Mouse (Mus musculus) CH12.LX (cell line): Measurements from ENCODE around the gene Zfp1. TPM values are rescaled to one million over a fixed set of nuclear protein-coding genes. Genes with fewer than 3 reads are reported as not detected.

Source experiments
- DNase-seq: peaks from one replicate; pipeline ENCODE4 v3.0.0-alpha.2; 2013; ENCODE audit errors: extremely low read depth
- H3K27ac ChIP-seq: 2 replicates; pipeline ENCODE4 v1.5.1; 2012; ENCODE audit warnings: low read depth, mild to moderate bottlenecking, control low read depth, moderate library complexity; ENCODE audit not compliant: insufficient read depth
- H3K27me3 ChIP-seq: replicated peaks from 2 replicates; pipeline ENCODE3; 2012; ENCODE audit warnings: inconsistent platforms
- H3K36me3 ChIP-seq, 2 experiments: replicated peaks in 1 of 2; 2 replicates each; pipeline versions ENCODE3 to v1.6.1; 2012; ENCODE audit warnings: inconsistent platforms in 1 of 2, low read length in 1 of 2, mild to moderate bottlenecking in 1 of 2, mixed read lengths in 1 of 2, moderate library complexity in 1 of 2; ENCODE audit not compliant: control insufficient read depth in 1 of 2, insufficient read depth in 1 of 2
- H3K4me1 ChIP-seq, 2 experiments: 2 replicates each; pipeline ENCODE4 v1.6.1; 2012; ENCODE audit warnings: inconsistent platforms in 1 of 2, moderate library complexity in 1 of 2; ENCODE audit not compliant: insufficient read depth in 2 of 2, control insufficient read depth in 1 of 2
- H3K4me2 ChIP-seq: 2 replicates; pipeline ENCODE4 v1.6.1; 2012; ENCODE audit warnings: low read depth, mild to moderate bottlenecking, control low read depth; ENCODE audit not compliant: poor library complexity, insufficient read depth, severe bottlenecking
- H3K4me3 ChIP-seq, 3 experiments: fragments of 150-350 bp in 1 of 3; sonication (generic) in 1 of 3; replicated peaks in 1 of 3; 2 replicates each; pipeline versions ENCODE3 to v1.5.1; 2011 to 2012; ENCODE audit warnings: low read depth in 2 of 3, low read length in 2 of 3, mild to moderate bottlenecking in 2 of 3, moderate library complexity in 2 of 3, control low read depth in 1 of 3, improper control_type of control experiment in 1 of 3, inconsistent platforms in 1 of 3, mixed read lengths in 1 of 3; ENCODE audit not compliant: poor library complexity in 1 of 3
- H3K79me2 ChIP-seq: replicated peaks from 2 replicates; pipeline ENCODE4 v1.6.1; 2012; ENCODE audit warnings: mild to moderate bottlenecking, moderate library complexity; ENCODE audit not compliant: control insufficient read depth, poor library complexity, insufficient read depth, severe bottlenecking; ENCODE audit errors: extremely low read depth
- H3K9ac ChIP-seq: 2 replicates; pipeline ENCODE4 v1.6.1; 2012; ENCODE audit warnings: low read depth, mild to moderate bottlenecking, control low read depth, moderate library complexity; ENCODE audit not compliant: insufficient read depth
- H3K9me3 ChIP-seq: replicated peaks from 2 replicates; pipeline ENCODE3; 2012; ENCODE audit warnings: low read length, inconsistent platforms, mixed read lengths
- CHD1 ChIP-seq: IDR thresholded peaks from 2 replicates; pipeline ENCODE4 v1.6.1; 2012; ENCODE audit warnings: low read depth, low read length, improper control_type of control experiment, inconsistent platforms
- E2F4 ChIP-seq: IDR thresholded peaks from 2 replicates; pipeline ENCODE4 v1.6.1; 2011; ENCODE audit warnings: low read depth, low read length, improper control_type of control experiment; ENCODE audit not compliant: insufficient replicate concordance
- ELF1 ChIP-seq: IDR thresholded peaks from 2 replicates; pipeline ENCODE4 v1.6.1; 2014; ENCODE audit warnings: low read depth, mild to moderate bottlenecking, inconsistent platforms, low read length, improper control_type of control experiment
- ETS1 ChIP-seq: conservative IDR thresholded peaks from 2 replicates; pipeline ENCODE4 v1.6.1; 2012; ENCODE audit warnings: low read depth, mild to moderate bottlenecking, inconsistent platforms, low read length, improper control_type of control experiment, moderate library complexity
- HCFC1 ChIP-seq: IDR thresholded peaks from 2 replicates; pipeline ENCODE4 v1.6.1; 2012; ENCODE audit warnings: low read depth, mild to moderate bottlenecking, inconsistent platforms, low read length, improper control_type of control experiment
- IRF4 ChIP-seq: IDR thresholded peaks from 2 replicates; pipeline ENCODE4 v1.6.1; 2014; ENCODE audit warnings: low read depth, mild to moderate bottlenecking, inconsistent platforms, low read length, improper control_type of control experiment
- JUN ChIP-seq: IDR thresholded peaks from 2 replicates; pipeline ENCODE4 v1.6.1; 2011; ENCODE audit warnings: low read depth, mild to moderate bottlenecking, low read length, improper control_type of control experiment, moderate library complexity; ENCODE audit not compliant: insufficient read depth
- KAT2A ChIP-seq: IDR thresholded peaks from 2 replicates; pipeline ENCODE4 v1.6.1; 2012; ENCODE audit warnings: low read length, improper control_type of control experiment, inconsistent platforms; ENCODE audit not compliant: insufficient replicate concordance
- MAX ChIP-seq: IDR thresholded peaks from 2 replicates; pipeline ENCODE4 v1.6.1; 2011; ENCODE audit warnings: low read length, improper control_type of control experiment
- MXI1 ChIP-seq: IDR thresholded peaks from 2 replicates; pipeline ENCODE4 v1.6.1; 2011; ENCODE audit warnings: mild to moderate bottlenecking, low read depth, low read length, improper control_type of control experiment
- MYC ChIP-seq: IDR thresholded peaks from 2 replicates; pipeline ENCODE4 v1.6.1; 2011; ENCODE audit warnings: low read depth, mild to moderate bottlenecking, improper control_type of control experiment, low read length
- PAX5 ChIP-seq: IDR thresholded peaks from 2 replicates; pipeline ENCODE4 v1.6.1; 2012; ENCODE audit warnings: low read length, inconsistent platforms, mixed read lengths
- POLR2A ChIP-seq: IDR thresholded peaks from 2 replicates; pipeline ENCODE4 v1.6.1; 2011; ENCODE audit warnings: low read depth, mild to moderate bottlenecking, improper control_type of control experiment, low read length
- POLR2AphosphoS2 ChIP-seq: IDR thresholded peaks from 2 replicates; pipeline ENCODE4 v1.6.1; 2011; ENCODE audit warnings: low read depth, low read length, improper control_type of control experiment
- RAD21 ChIP-seq: IDR thresholded peaks from 2 replicates; pipeline ENCODE4 v1.6.1; 2011; ENCODE audit warnings: low read depth, mild to moderate bottlenecking, low read length, improper control_type of control experiment, moderate library complexity
- RCOR1 ChIP-seq: conservative IDR thresholded peaks from 2 replicates; pipeline ENCODE4 v1.6.1; 2012; ENCODE audit warnings: low read depth, mild to moderate bottlenecking, inconsistent platforms, low read length, improper control_type of control experiment
- TCF12 ChIP-seq: IDR thresholded peaks from 2 replicates; pipeline ENCODE4 v1.6.1; 2014; ENCODE audit warnings: low read depth, mild to moderate bottlenecking, inconsistent platforms, low read length, improper control_type of control experiment
- UBTF ChIP-seq: IDR thresholded peaks from 2 replicates; pipeline ENCODE4 v1.6.1; 2012; ENCODE audit warnings: low read depth, mild to moderate bottlenecking, inconsistent platforms, low read length, improper control_type of control experiment, moderate library complexity
- USF1 ChIP-seq: IDR thresholded peaks from 2 replicates; pipeline ENCODE4 v1.6.1; 2014; ENCODE audit warnings: low read depth, mild to moderate bottlenecking, inconsistent platforms, low read length, improper control_type of control experiment
- USF2 ChIP-seq: conservative IDR thresholded peaks from 2 replicates; pipeline ENCODE4 v1.6.1; 2011; ENCODE audit warnings: low read depth, low read length, improper control_type of control experiment
- ZC3H11A ChIP-seq: IDR thresholded peaks from 2 replicates; pipeline ENCODE4 v1.6.1; 2012; ENCODE audit warnings: low read depth, mild to moderate bottlenecking, inconsistent platforms, low read length, improper control_type of control experiment
- ZKSCAN1 ChIP-seq: IDR thresholded peaks from 2 replicates; pipeline ENCODE4 v1.6.1; 2012; ENCODE audit warnings: low read depth, inconsistent platforms, low read length, improper control_type of control experiment, borderline replicate concordance
- ZMIZ1 ChIP-seq: IDR thresholded peaks from 2 replicates; pipeline ENCODE4 v1.6.1; 2012; ENCODE audit warnings: low read depth, mild to moderate bottlenecking, inconsistent platforms, low read length, improper control_type of control experiment
- ZNF384 ChIP-seq: IDR thresholded peaks from 2 replicates; pipeline ENCODE4 v1.6.1; 2012; ENCODE audit warnings: low read depth, low read length, improper control_type of control experiment, inconsistent platforms
- dilution Hi-C: fragments of 300-500 bp; cut with MboI; formaldehyde crosslinking; loops from 2 replicates; pipeline ENCODE4 v1.14.3; 2020; ENCODE audit warnings: low sequenced_read_pairs; ENCODE audit not compliant: extremely low pct_unique_long_range_greater_than_20kb, extremely low pct_ligation_motif_present
- in situ Hi-C: fragments of 300-500 bp; cut with MboI; formaldehyde crosslinking; loops from 3 replicates; pipeline ENCODE4 v1.14.3; 2019; ENCODE audit warnings: low sequenced_read_pairs, low pct_ligation_motif_present, low pct_unique_long_range_greater_than_20kb, mixed read lengths
- polyA plus RNA-seq: library from polyadenylated mRNA; unstranded; fragments of >175 nt; gene quantifications from 2 replicates; pipeline ENCODE4 v1.2.1, GENCODE M21; 2012; ENCODE audit warnings: low read depth; ENCODE audit not compliant: insufficient read length
- total RNA-seq, 2 experiments: library from RNA; depleted of rRNA; stranded (reverse); fragments of 300-350 nt in 1 of 2; fragments of >200 nt in 1 of 2; gene quantifications; 2 replicates each; pipeline ENCODE4 v1.2.3; 2012 to 2014

The Zfp1 gene
- total and polyA plus RNA-seq, 3 experiments = 9.2 to 16.7 (median 14.5) TPM

DNA sequence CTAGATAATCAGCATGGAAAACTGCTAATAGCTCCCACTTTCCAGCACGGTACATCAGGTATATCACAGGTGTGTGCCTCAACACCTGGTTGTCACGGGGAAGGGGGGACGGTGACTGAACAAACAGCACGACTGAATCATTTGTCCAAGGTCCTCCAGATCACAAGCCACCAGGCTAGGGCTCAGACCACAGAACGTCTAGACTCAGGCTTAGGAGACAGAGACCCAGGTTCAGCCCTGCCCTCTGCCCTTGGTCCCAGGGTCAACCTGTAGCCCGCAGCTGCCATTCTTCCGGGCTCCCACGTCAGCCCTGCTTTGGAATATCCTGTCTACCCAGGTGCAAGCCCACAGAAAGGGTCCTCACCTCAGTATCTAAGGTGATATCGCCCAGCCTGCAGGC, 58.2 kb downstream of the Zfp1 start:
- no peak overlapping the region for H3K9ac ChIP-seq
- in situ Hi-C loops (loop anchor here (10.0 kb wide), 1 partner anchor 133 kb away; no protein-coding TSS in a partner anchor), dilution Hi-C loops (no loop called here)
- peaks cover 24% of the 10 kb centered on the region for H3K27me3 ChIP-seq
- no peak for TF ChIP-seq RAD21
- TF ChIP-seq POLR2A = no peak
- TF ChIP-seq TCF12 = no peak
- no peak for TF ChIP-seq ZC3H11A
- TF ChIP-seq ETS1 = no peak
- TF ChIP-seq ELF1 = no peak
- TF ChIP-seq USF1 = no peak
- TF ChIP-seq ZMIZ1 = no peak
- no peak for TF ChIP-seq ZKSCAN1
- no peak for TF ChIP-seq USF2
- no peak for TF ChIP-seq UBTF
- TF ChIP-seq RCOR1 = no peak
- TF ChIP-seq HCFC1 = no peak
- TF ChIP-seq JUN = no peak
- no peak for TF ChIP-seq MXI1
- TF ChIP-seq MAX = no peak
- no peak for TF ChIP-seq POLR2AphosphoS2
- TF ChIP-seq IRF4 = no peak
- no peak for TF ChIP-seq PAX5
- no peak overlapping the region for H3K27ac ChIP-seq
- H3K79me2 ChIP-seq = no peaks in the 10 kb centered on the region
- H3K4me3 ChIP-seq = no peak overlapping the region
- DNase-seq = no peak
- no peak overlapping the region for H3K4me2 ChIP-seq
- H3K9me3 ChIP-seq = no peaks in the 10 kb centered on the region
- H3K4me1 ChIP-seq = no peaks in the 10 kb centered on the region
- H3K36me3 ChIP-seq = no peaks in the 10 kb centered on the region

DNA sequence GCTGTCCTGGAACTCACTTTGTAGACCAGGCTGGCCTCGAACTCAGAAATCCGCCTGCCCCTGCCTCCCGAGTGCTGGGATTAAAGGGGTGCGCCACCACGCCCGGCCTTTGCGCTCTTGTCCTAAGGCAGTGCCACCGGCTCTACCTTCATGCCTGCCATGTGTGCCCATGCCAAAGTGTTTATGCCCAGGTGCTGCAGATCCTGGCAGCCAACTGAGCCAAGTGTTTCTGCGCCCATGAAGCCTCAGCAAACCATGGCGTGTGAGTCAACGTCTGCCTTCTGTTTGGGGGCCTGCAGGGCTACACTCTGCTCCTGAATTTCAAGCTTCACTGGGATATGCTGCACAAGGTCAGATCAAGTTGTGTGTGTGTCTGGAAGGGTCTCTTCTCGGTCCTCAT, 61.4 kb downstream of the Zfp1 start:
- Histone ChIP-seq H3K9me3 (no peaks in the 10 kb centered on the region), H3K9ac (no peak overlapping the region)
- TF ChIP-seq USF1 = no peak
- TF ChIP-seq MYC = no peak
- no peak for TF ChIP-seq ELF1
- no peak for TF ChIP-seq TCF12
- TF ChIP-seq KAT2A = no peak
- TF ChIP-seq ZMIZ1 = no peak
- TF ChIP-seq ZNF384 = no peak
- no peak for TF ChIP-seq ZKSCAN1
- no peak for TF ChIP-seq POLR2AphosphoS2
- TF ChIP-seq ETS1 = no peak
- TF ChIP-seq CHD1 = no peak
- no peak for TF ChIP-seq UBTF
- no peak for TF ChIP-seq E2F4
- TF ChIP-seq, all 38 proteins: peak for 0
- no peaks in the 10 kb centered on the region for H3K36me3 ChIP-seq
- no peaks in the 10 kb centered on the region for H3K79me2 ChIP-seq
- in situ Hi-C loops (loop anchor here (10.0 kb wide), 1 partner anchor 130 kb away; no protein-coding TSS in a partner anchor), dilution Hi-C loops (no loop called here)
- no peak overlapping the region for H3K4me2 ChIP-seq
- H3K27ac ChIP-seq = no peak overlapping the region
- no peak for DNase-seq
- no peaks in the 10 kb centered on the region for H3K4me1 ChIP-seq
- no peak overlapping the region for H3K4me3 ChIP-seq
- peaks cover 24% of the 10 kb centered on the region for H3K27me3 ChIP-seq
